Mouse (Mus musculus): ENCODE results near the gene Klhl36. TPM values are rescaled to one million over a fixed set of nuclear protein-coding genes. Genes with fewer than 3 reads are reported as not detected.

Gene Klhl36
- polyA plus RNA-seq, 1 experiment from 2014 or later = 9.9 TPM

- Histone ChIP-seq H3K9me3 (ENCODE audit: control insufficient read depth, low read length) (no peaks in the 10 kb centered on the region), H3K36me3 (ENCODE audit: control insufficient read depth, insufficient read depth, low read length) (no peaks in the 10 kb centered on the region; the same call in 1 of the 2 replicates), H3K9ac (ENCODE audit: low read length) (no peak overlapping the region), H3K4me1 (replicated peaks; ENCODE audit: control insufficient read depth, insufficient read depth, low read length) (peaks cover 9% of the 10 kb centered on the region; the same call in 1 of the 2 replicates), H3K4me3 (ENCODE audit: low read depth, low read length) (no peak overlapping the region), H3K27me3 (ENCODE audit: control insufficient read depth, insufficient read depth, low read length) (no peaks in the 10 kb centered on the region), H3K27ac (ENCODE audit: low read depth, low read length) (no peak overlapping the region), H3K4me2 (ENCODE audit: low read depth, low read length, severe bottlenecking) (no peak overlapping the region)
- ATAC-seq (replicated peaks; ENCODE audit: low FRiP score) (no peak), DNase-seq (ENCODE audit: low spot score) (no peak)
- 53% methylated on average over 4 of the region's 4 CpGs for WGBS
These were observed 38.0 kb upstream of the Klhl36 start for GRCm38 (mm10) chr8:119824100-119824499.

DNA sequence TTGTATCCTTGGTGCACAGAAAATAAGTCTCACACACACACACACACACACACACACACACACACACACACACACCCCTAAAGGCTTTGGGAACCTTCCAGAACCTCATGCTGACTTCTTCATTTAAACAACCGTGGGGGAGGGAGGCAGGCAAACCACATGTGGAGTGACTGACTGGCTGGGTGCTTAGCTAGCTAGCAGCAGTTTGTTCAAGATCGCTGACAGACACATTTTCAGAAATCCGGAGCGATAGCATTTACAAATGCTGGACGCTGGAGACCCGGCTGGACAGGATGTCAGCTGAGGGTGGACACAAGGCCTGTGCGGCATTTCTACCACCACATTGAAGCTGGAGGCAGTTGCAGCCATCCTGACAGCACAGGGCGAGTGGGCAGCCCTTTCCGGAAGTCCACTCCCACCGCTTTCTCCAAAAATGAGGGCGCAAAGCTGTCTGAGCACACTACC lies 37.2 kb upstream of the Klhl36 start:
- no peak overlapping the region for H3K4me3 ChIP-seq (ENCODE audit: low read depth, low read length)
- WGBS = 85% methylated on average over 11 of the region's 11 CpGs
- H3K9ac ChIP-seq (ENCODE audit: low read length) = no peak overlapping the region
- no peaks in the 10 kb centered on the region for H3K27me3 ChIP-seq (ENCODE audit: control insufficient read depth, insufficient read depth, low read length)
- no peaks in the 10 kb centered on the region for H3K9me3 ChIP-seq (ENCODE audit: control insufficient read depth, low read length)
- no peaks in the 10 kb centered on the region; the same call in 1 of the 2 replicates for H3K36me3 ChIP-seq (ENCODE audit: control insufficient read depth, insufficient read depth, low read length)
- DNase-seq (ENCODE audit: low spot score) = no peak
- no peak for ATAC-seq (replicated peaks; ENCODE audit: low FRiP score)
- H3K27ac ChIP-seq (ENCODE audit: low read depth, low read length) = no peak overlapping the region
- H3K4me2 ChIP-seq (ENCODE audit: low read depth, low read length, severe bottlenecking) = no peak overlapping the region
- peaks cover 11% of the 10 kb centered on the region; the same call in 1 of the 2 replicates for H3K4me1 ChIP-seq (replicated peaks; ENCODE audit: control insufficient read depth, insufficient read depth, low read length)

GRCm38 (mm10) chr8:119825950-119826730 lies 35.9 kb upstream of the Klhl36 start:
- no peak overlapping the region for H3K9ac ChIP-seq (ENCODE audit: low read length)
- no peak for DNase-seq (ENCODE audit: low spot score)
- H3K27me3 ChIP-seq (ENCODE audit: control insufficient read depth, insufficient read depth, low read length) = no peaks in the 10 kb centered on the region
- no peak for ATAC-seq (replicated peaks; ENCODE audit: low FRiP score)
- 89% methylated on average over 19 of the region's 19 CpGs for WGBS
- H3K4me3 ChIP-seq (ENCODE audit: low read depth, low read length) = no peak overlapping the region
- H3K36me3 ChIP-seq (ENCODE audit: control insufficient read depth, insufficient read depth, low read length) = no peaks in the 10 kb centered on the region
- H3K9me3 ChIP-seq (ENCODE audit: control insufficient read depth, low read length) = no peaks in the 10 kb centered on the region
- no peak overlapping the region for H3K27ac ChIP-seq (ENCODE audit: low read depth, low read length)
- peaks cover 17% of the 10 kb centered on the region for H3K4me1 ChIP-seq (replicated peaks; ENCODE audit: control insufficient read depth, insufficient read depth, low read length)
- no peak overlapping the region for H3K4me2 ChIP-seq (ENCODE audit: low read depth, low read length, severe bottlenecking)

DNA sequence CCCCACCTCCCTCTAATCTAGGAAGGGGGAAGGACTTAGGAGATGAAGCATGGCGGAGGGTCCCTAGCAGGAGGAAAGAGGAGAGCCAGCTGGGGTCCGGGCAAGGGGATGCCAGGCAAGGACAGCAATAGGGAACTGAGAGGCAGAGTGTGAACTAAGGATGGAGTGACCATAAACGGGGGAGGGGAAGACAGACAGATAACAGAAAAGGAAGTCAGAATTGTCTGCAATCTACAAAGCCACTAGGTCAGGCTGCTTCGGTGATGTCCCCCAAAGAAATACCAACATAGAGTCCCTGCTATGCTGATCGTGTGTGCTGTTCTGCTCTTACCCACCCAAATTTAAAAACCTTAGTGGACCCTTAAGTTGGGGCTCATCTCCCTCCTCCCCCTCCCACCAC lies 35.1 kb upstream of the Klhl36 start:
- Histone ChIP-seq H3K36me3 (ENCODE audit: control insufficient read depth, insufficient read depth, low read length) (no peaks in the 10 kb centered on the region), H3K27ac (ENCODE audit: low read depth, low read length) (no peak overlapping the region), H3K4me3 (ENCODE audit: low read depth, low read length) (no peak overlapping the region), H3K27me3 (ENCODE audit: control insufficient read depth, insufficient read depth, low read length) (no peaks in the 10 kb centered on the region), H3K4me2 (ENCODE audit: low read depth, low read length, severe bottlenecking) (no peak overlapping the region), H3K9ac (ENCODE audit: low read length) (no peak overlapping the region), H3K4me1 (replicated peaks; ENCODE audit: control insufficient read depth, insufficient read depth, low read length) (peaks cover 25% of the 10 kb centered on the region), H3K9me3 (ENCODE audit: control insufficient read depth, low read length) (no peaks in the 10 kb centered on the region)
- ATAC-seq (replicated peaks; ENCODE audit: low FRiP score) (no peak), DNase-seq (ENCODE audit: low spot score) (no peak)
- 83% methylated on average over 5 of the region's 5 CpGs for WGBS

DNA sequence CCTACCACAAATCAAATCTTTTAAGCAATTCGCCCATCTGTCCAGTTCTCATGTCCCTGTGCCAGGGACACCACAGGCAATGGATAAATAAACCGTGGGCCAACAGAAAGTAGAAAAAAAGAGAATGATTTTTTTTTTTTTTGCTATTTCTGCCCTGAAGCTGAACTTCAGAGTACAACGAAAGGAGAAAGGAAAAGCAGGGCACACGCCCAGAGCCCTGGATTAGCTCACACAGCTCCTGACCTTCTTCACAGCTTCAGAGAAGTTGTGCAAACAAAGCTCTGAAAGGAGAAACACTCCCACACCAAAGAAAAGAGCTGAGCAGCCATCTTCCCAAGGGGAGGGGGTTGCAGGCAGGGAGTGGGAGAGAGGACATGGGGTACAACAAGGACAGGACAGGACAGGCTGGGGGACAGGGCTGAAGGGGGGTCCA lies 34.3 kb upstream of the Klhl36 start:
- ATAC-seq (replicated peaks; ENCODE audit: low FRiP score) = no peak
- Histone ChIP-seq H3K4me2 (ENCODE audit: low read depth, low read length, severe bottlenecking) (no peak overlapping the region), H3K27ac (ENCODE audit: low read depth, low read length) (no peak overlapping the region), H3K4me1 (replicated peaks; ENCODE audit: control insufficient read depth, insufficient read depth, low read length) (peaks cover 32% of the 10 kb centered on the region), H3K4me3 (ENCODE audit: low read depth, low read length) (no peak overlapping the region), H3K27me3 (ENCODE audit: control insufficient read depth, insufficient read depth, low read length) (no peaks in the 10 kb centered on the region), H3K9ac (ENCODE audit: low read length) (no peak overlapping the region; the same call in 1 of the 2 replicates), H3K36me3 (ENCODE audit: control insufficient read depth, insufficient read depth, low read length) (no peaks in the 10 kb centered on the region), H3K9me3 (ENCODE audit: control insufficient read depth, low read length) (no peaks in the 10 kb centered on the region)
- no peak for DNase-seq (ENCODE audit: low spot score)
- WGBS = 31% methylated on average over 4 of the region's 4 CpGs

- Histone ChIP-seq H3K4me3 (ENCODE audit: low read depth, low read length) (no peak overlapping the region), H3K27ac (ENCODE audit: low read depth, low read length) (no peak overlapping the region), H3K27me3 (ENCODE audit: control insufficient read depth, insufficient read depth, low read length) (no peaks in the 10 kb centered on the region), H3K4me1 (replicated peaks; ENCODE audit: control insufficient read depth, insufficient read depth, low read length) (peaks cover 38% of the 10 kb centered on the region), H3K9me3 (ENCODE audit: control insufficient read depth, low read length) (no peaks in the 10 kb centered on the region), H3K9ac (ENCODE audit: low read length) (no peak overlapping the region), H3K4me2 (ENCODE audit: low read depth, low read length, severe bottlenecking) (no peak overlapping the region), H3K36me3 (ENCODE audit: control insufficient read depth, insufficient read depth, low read length) (no peaks in the 10 kb centered on the region)
- DNase-seq (ENCODE audit: low spot score) = no peak
- WGBS = 76% methylated on average over 10 of the region's 10 CpGs
- ATAC-seq (replicated peaks; ENCODE audit: low FRiP score) = no peak
These were observed 33.1 kb upstream of the Klhl36 start for GRCm38 (mm10) chr8:119829015-119829414.

DNA sequence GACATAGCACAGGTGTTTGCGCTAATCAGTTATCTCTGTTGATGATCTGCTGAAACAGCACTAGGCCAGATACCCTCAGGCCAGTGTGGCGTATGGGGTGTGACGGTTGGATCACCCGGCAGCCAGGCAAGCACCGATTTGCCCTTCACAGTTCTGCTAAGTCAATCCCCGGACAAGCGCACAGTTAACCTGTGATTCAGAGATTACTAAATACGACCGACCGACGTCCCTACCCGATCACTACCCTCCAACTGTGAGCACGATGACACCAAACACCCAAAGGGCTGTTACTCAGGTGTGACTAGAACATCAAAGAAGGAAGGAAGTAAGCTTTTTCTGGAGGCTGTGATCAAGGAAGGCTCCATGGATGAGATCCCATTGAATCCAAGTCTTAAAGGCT lies 32.6 kb upstream of the Klhl36 start:
- no peaks in the 10 kb centered on the region for H3K36me3 ChIP-seq (ENCODE audit: control insufficient read depth, insufficient read depth, low read length)
- no peak for ATAC-seq (replicated peaks; ENCODE audit: low FRiP score)
- no peak overlapping the region for H3K9ac ChIP-seq (ENCODE audit: low read length)
- no peak for DNase-seq (ENCODE audit: low spot score)
- H3K4me2 ChIP-seq (ENCODE audit: low read depth, low read length, severe bottlenecking) = no peak overlapping the region
- H3K4me1 ChIP-seq (replicated peaks; ENCODE audit: control insufficient read depth, insufficient read depth, low read length) = peaks cover 38% of the 10 kb centered on the region
- 89% methylated on average over 13 of the region's 13 CpGs for WGBS
- 0 out of 2 replicates have a peak overlapping the region, but pooled peaks have one; percentile 12 for H3K27ac ChIP-seq (ENCODE audit: low read depth, low read length)
- H3K27me3 ChIP-seq (ENCODE audit: control insufficient read depth, insufficient read depth, low read length) = no peaks in the 10 kb centered on the region
- no peak overlapping the region for H3K4me3 ChIP-seq (ENCODE audit: low read depth, low read length)
- H3K9me3 ChIP-seq (ENCODE audit: control insufficient read depth, low read length) = no peaks in the 10 kb centered on the region

GRCm38 (mm10) chr8:119829870-119830580 lies 32.0 kb upstream of the Klhl36 start:
- Histone ChIP-seq H3K4me1 (replicated peaks; ENCODE audit: control insufficient read depth, insufficient read depth, low read length) (peaks cover 38% of the 10 kb centered on the region), H3K4me3 (ENCODE audit: low read depth, low read length) (no peak overlapping the region), H3K4me2 (ENCODE audit: low read depth, low read length, severe bottlenecking) (no peak overlapping the region), H3K9ac (ENCODE audit: low read length) (no peak overlapping the region; the same call in 1 of the 2 replicates), H3K9me3 (ENCODE audit: control insufficient read depth, low read length) (no peaks in the 10 kb centered on the region), H3K27ac (ENCODE audit: low read depth, low read length) (0 out of 2 replicates have a peak overlapping the region, but pooled peaks have one; percentile 12), H3K36me3 (ENCODE audit: control insufficient read depth, insufficient read depth, low read length) (no peaks in the 10 kb centered on the region), H3K27me3 (ENCODE audit: control insufficient read depth, insufficient read depth, low read length) (no peaks in the 10 kb centered on the region)
- ATAC-seq (replicated peaks; ENCODE audit: low FRiP score) = no peak
- no peak for DNase-seq (ENCODE audit: low spot score)
- WGBS = 64% methylated on average over 16 of the region's 16 CpGs

Measured in forebrain, embryonic 11.5 days (tissue).